Mouse (Mus musculus): ENCODE results near the gene 2810408A11Rik. TPM values are rescaled to one million over a fixed set of nuclear protein-coding genes. Genes with fewer than 3 reads are reported as not detected.
A peak's percentile ranks its signal among the peaks of the same experiment; 100 is the strongest.

The 2810408A11Rik gene
- polyA plus RNA-seq, 1 experiment from 2014 or later = 16.4 TPM

DNA sequence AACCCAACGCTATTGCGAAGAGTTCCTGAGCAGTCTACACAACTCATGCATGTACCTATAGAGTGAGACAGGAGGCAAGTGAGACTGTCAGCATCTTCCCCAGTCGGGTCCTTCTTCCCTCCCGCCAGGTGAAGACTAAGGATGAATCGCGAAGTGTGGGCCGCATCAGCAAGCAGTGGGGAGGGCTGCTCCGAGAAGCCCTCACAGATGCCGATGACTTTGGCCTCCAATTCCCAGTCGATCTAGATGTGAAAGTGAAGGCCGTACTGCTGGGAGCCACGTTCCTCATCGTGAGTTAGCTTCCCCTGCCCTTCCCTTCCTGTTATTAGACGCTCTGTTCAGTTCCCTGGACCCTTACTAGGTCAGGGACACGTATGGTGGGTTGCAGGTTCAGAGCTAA lies 50.9 kb downstream of the 2810408A11Rik start:
- 95% methylated on average over 15 of the region's 15 CpGs for WGBS
- Histone ChIP-seq H3K9ac (replicated peaks; ENCODE audit: low read depth, low read length) (no peak overlapping the region), H3K27me3 (replicated peaks; ENCODE audit: control insufficient read depth, insufficient read depth, low read length) (no peaks in the 10 kb centered on the region), H3K36me3 (ENCODE audit: control insufficient read depth, insufficient read depth) (peaks cover 18% of the 10 kb centered on the region; the same call in 1 of the 2 replicates), H3K4me3 (replicated peaks; ENCODE audit: low read length) (no peak overlapping the region), H3K27ac (ENCODE audit: low read length) (no peak overlapping the region), H3K4me1 (replicated peaks; ENCODE audit: control insufficient read depth, insufficient read depth, low read length) (peaks cover 24% of the 10 kb centered on the region), H3K9me3 (ENCODE audit: control insufficient read depth, low read length) (no peaks in the 10 kb centered on the region), H3K4me2 (ENCODE audit: low read length) (no peak overlapping the region)
- ATAC-seq = no peak

DNA sequence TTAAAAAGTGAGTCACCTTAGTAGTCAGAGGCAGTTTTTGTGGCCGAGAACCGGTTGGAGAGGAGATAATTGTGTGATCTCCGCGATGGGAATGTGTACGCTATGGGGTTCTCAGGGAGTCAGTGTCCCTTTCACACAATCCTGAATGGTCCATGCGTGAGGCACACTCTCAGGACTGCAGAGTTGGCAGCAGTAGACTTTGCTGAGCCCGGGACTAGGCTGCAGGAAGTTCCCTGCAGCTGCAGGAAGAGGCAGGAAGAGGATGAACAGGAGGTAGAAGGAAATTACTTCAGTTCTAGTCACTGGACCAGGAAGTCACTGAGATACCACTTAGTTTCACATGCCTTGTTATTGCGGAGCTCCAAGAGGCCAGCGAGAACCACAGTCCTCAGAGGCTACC lies 51.7 kb downstream of the 2810408A11Rik start:
- no peak overlapping the region for H3K4me3 ChIP-seq (replicated peaks; ENCODE audit: low read length)
- H3K4me2 ChIP-seq (ENCODE audit: low read length) = no peak overlapping the region
- peaks cover 18% of the 10 kb centered on the region; the same call in 1 of the 2 replicates for H3K36me3 ChIP-seq (ENCODE audit: control insufficient read depth, insufficient read depth)
- peaks cover 24% of the 10 kb centered on the region for H3K4me1 ChIP-seq (replicated peaks; ENCODE audit: control insufficient read depth, insufficient read depth, low read length)
- no peak overlapping the region for H3K9ac ChIP-seq (replicated peaks; ENCODE audit: low read depth, low read length)
- H3K9me3 ChIP-seq (ENCODE audit: control insufficient read depth, low read length) = no peaks in the 10 kb centered on the region
- H3K27ac ChIP-seq (ENCODE audit: low read length) = no peak overlapping the region
- no peak for ATAC-seq
- H3K27me3 ChIP-seq (replicated peaks; ENCODE audit: control insufficient read depth, insufficient read depth, low read length) = no peaks in the 10 kb centered on the region
- 91% methylated on average over 9 of the region's 9 CpGs for WGBS

DNA sequence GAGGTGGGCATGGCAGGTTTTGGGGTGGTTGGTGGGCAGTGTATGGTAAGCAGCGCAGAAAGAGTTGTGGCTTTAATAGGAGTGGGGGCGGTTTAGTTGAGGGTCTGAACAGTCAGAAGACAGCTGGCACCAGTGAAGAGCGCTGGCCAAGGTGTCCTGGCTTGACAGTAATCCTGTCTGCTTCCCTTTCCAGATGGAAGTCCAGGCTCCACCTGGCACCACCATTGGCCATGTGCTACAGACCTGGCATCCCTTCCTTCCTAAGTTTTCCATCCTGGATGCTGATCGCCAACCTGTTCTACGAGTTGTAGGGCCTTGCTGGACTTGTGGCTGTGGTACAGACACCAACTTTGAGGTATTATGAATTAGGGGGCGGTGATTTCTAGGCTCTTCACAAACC lies 52.8 kb downstream of the 2810408A11Rik start:
- WGBS = 97% methylated on average over 6 of the region's 6 CpGs
- Histone ChIP-seq H3K9ac (replicated peaks; ENCODE audit: low read depth, low read length) (no peak overlapping the region; the same call in 1 of the 2 replicates), H3K4me3 (replicated peaks; ENCODE audit: low read length) (no peak overlapping the region)

More for the DNA sequence above, 52.8 kb downstream of the 2810408A11Rik start:
- Histone ChIP-seq H3K4me2 (ENCODE audit: low read length) (peak overlapping the region; percentile 53), H3K27ac (ENCODE audit: low read length) (no peak overlapping the region), H3K9me3 (ENCODE audit: control insufficient read depth, low read length) (no peaks in the 10 kb centered on the region), H3K4me1 (replicated peaks; ENCODE audit: control insufficient read depth, insufficient read depth, low read length) (peaks cover 24% of the 10 kb centered on the region), H3K27me3 (replicated peaks; ENCODE audit: control insufficient read depth, insufficient read depth, low read length) (no peaks in the 10 kb centered on the region), H3K36me3 (ENCODE audit: control insufficient read depth, insufficient read depth) (peaks cover 18% of the 10 kb centered on the region; the same call in 1 of the 2 replicates)
- no peak for ATAC-seq

Small RNA genes lying within 50 kb of the gene (microRNA-seq; reads per million reads assigned to microRNA genes)
- not detected for gene Mir6924

Other genes with a start within 250 kb of the 2810408A11Rik start
- gene Sox15, start 245.7 kb downstream of the 2810408A11Rik start, polyA plus RNA-seq (2015; fragmentation: Nextera tagmentation; extraction: Ambion mirVana) = not detected in 2 replicates
- 82.1 and 90.4 TPM in 2 replicates for gene Mpdu1, start 238.3 kb downstream of the 2810408A11Rik start, polyA plus RNA-seq (2015; fragmentation: Nextera tagmentation; extraction: Ambion mirVana)
- 6.4 and 7.8 TPM in 2 replicates for gene Cd68, start 234.8 kb downstream of the 2810408A11Rik start, polyA plus RNA-seq (2015; fragmentation: Nextera tagmentation; extraction: Ambion mirVana)
- 563 and 599 TPM in 2 replicates for gene Eif4a1, start 228.6 kb downstream of the 2810408A11Rik start, polyA plus RNA-seq (2015; fragmentation: Nextera tagmentation; extraction: Ambion mirVana)
- gene Senp3, start 218.9 kb downstream of the 2810408A11Rik start, polyA plus RNA-seq (2015; fragmentation: Nextera tagmentation; extraction: Ambion mirVana) = 97.0 and 115 TPM in 2 replicates
- 0.34 and 0.46 TPM in 2 replicates for gene Tnfsf13, start 215.2 kb downstream of the 2810408A11Rik start, polyA plus RNA-seq (2015; fragmentation: Nextera tagmentation; extraction: Ambion mirVana)
- gene Tnfsf12, start 205.1 kb downstream of the 2810408A11Rik start, polyA plus RNA-seq (2015; fragmentation: Nextera tagmentation; extraction: Ambion mirVana) = 1.1 and 1.2 TPM in 2 replicates
- 0.81 and 1.2 TPM in 2 replicates for gene Tnfsfm13, start 204.9 kb downstream of the 2810408A11Rik start, polyA plus RNA-seq (2015; fragmentation: Nextera tagmentation; extraction: Ambion mirVana)
- gene Polr2a, start 142.3 kb downstream of the 2810408A11Rik start, polyA plus RNA-seq (2015; fragmentation: Nextera tagmentation; extraction: Ambion mirVana) = 16.4 and 18.1 TPM in 2 replicates
- 0.16 and 0.18 TPM in 2 replicates for gene Slc35g3, start 139.0 kb downstream of the 2810408A11Rik start, polyA plus RNA-seq (2015; fragmentation: Nextera tagmentation; extraction: Ambion mirVana)
- 3.3 and 3.6 TPM in 2 replicates for gene Zbtb4, start 135.1 kb downstream of the 2810408A11Rik start, polyA plus RNA-seq (2015; fragmentation: Nextera tagmentation; extraction: Ambion mirVana)
- 1.2 TPM in 2 replicates for gene Chrnb1, start 105.0 kb downstream of the 2810408A11Rik start, polyA plus RNA-seq (2015; fragmentation: Nextera tagmentation; extraction: Ambion mirVana)
- 5.2 and 5.9 TPM in 2 replicates for gene Fgf11, start 99.1 kb downstream of the 2810408A11Rik start, polyA plus RNA-seq (2015; fragmentation: Nextera tagmentation; extraction: Ambion mirVana)
- gene Tmem102, start 95.4 kb downstream of the 2810408A11Rik start, polyA plus RNA-seq (2015; fragmentation: Nextera tagmentation; extraction: Ambion mirVana) = 0.45 and 0.77 TPM in 2 replicates
- gene Gm39566, start 85.7 kb downstream of the 2810408A11Rik start, polyA plus RNA-seq (2015; fragmentation: Nextera tagmentation; extraction: Ambion mirVana) = not detected in 2 replicates
- gene Spem2, start 82.5 kb downstream of the 2810408A11Rik start, polyA plus RNA-seq (2015; fragmentation: Nextera tagmentation; extraction: Ambion mirVana) = not detected in 2 replicates
- gene Spem1, start 78.8 kb downstream of the 2810408A11Rik start, polyA plus RNA-seq (2015; fragmentation: Nextera tagmentation; extraction: Ambion mirVana) = 0.72 and 0.75 TPM in 2 replicates
- 18.7 and 22.8 TPM in 2 replicates for gene Nlgn2, start 63.2 kb downstream of the 2810408A11Rik start, polyA plus RNA-seq (2015; fragmentation: Nextera tagmentation; extraction: Ambion mirVana)
- 254 and 272 TPM in 2 replicates for gene Tmem256, start 62.5 kb downstream of the 2810408A11Rik start, polyA plus RNA-seq (2015; fragmentation: Nextera tagmentation; extraction: Ambion mirVana)
- gene Plscr3, start 54.6 kb downstream of the 2810408A11Rik start, polyA plus RNA-seq (2015; fragmentation: Nextera tagmentation; extraction: Ambion mirVana) = 55.0 and 57.7 TPM in 2 replicates
- 0.29 and 0.39 TPM in 2 replicates for gene Tnk1, start 42.3 kb downstream of the 2810408A11Rik start, polyA plus RNA-seq (2015; fragmentation: Nextera tagmentation; extraction: Ambion mirVana)
- not detected in 2 replicates for gene Tmem95, start 23.0 kb downstream of the 2810408A11Rik start, polyA plus RNA-seq (2015; fragmentation: Nextera tagmentation; extraction: Ambion mirVana)
- gene Kctd11, start 19.6 kb downstream of the 2810408A11Rik start, polyA plus RNA-seq (2015; fragmentation: Nextera tagmentation; extraction: Ambion mirVana) = 1.3 and 1.9 TPM in 2 replicates
- gene Acap1, start 5.4 kb downstream of the 2810408A11Rik start, polyA plus RNA-seq (2015; fragmentation: Nextera tagmentation; extraction: Ambion mirVana) = 0.48 and 0.49 TPM in 2 replicates
- 19.0 and 21.5 TPM in 2 replicates for gene Neurl4, start 85 bp upstream of the 2810408A11Rik start, polyA plus RNA-seq (2015; fragmentation: Nextera tagmentation; extraction: Ambion mirVana)
- 81.2 and 91.8 TPM in 2 replicates for gene Gps2, start 12.9 kb upstream of the 2810408A11Rik start, polyA plus RNA-seq (2015; fragmentation: Nextera tagmentation; extraction: Ambion mirVana)
- 1,142 and 1,181 TPM in 2 replicates for gene Eif5a, start 21.0 kb upstream of the 2810408A11Rik start, polyA plus RNA-seq (2015; fragmentation: Nextera tagmentation; extraction: Ambion mirVana)
- gene Ybx2, start 34.8 kb upstream of the 2810408A11Rik start, polyA plus RNA-seq (2015; fragmentation: Nextera tagmentation; extraction: Ambion mirVana) = 3.3 and 3.4 TPM in 2 replicates
- 6.6 and 6.7 TPM in 2 replicates for gene Slc2a4, start 47.2 kb upstream of the 2810408A11Rik start, polyA plus RNA-seq (2015; fragmentation: Nextera tagmentation; extraction: Ambion mirVana)
- gene Cldn7, start 63.8 kb upstream of the 2810408A11Rik start, polyA plus RNA-seq (2015; fragmentation: Nextera tagmentation; extraction: Ambion mirVana) = 0.84 TPM in 1 of 2 replicates, not detected in the other
- gene Ctdnep1, start 80.2 kb upstream of the 2810408A11Rik start, polyA plus RNA-seq (2015; fragmentation: Nextera tagmentation; extraction: Ambion mirVana) = 19.0 and 24.6 TPM in 2 replicates
- 166 and 167 TPM in 2 replicates for gene Elp5, start 81.5 kb upstream of the 2810408A11Rik start, polyA plus RNA-seq (2015; fragmentation: Nextera tagmentation; extraction: Ambion mirVana)
- 563 and 565 TPM in 2 replicates for gene Gabarap, start 90.2 kb upstream of the 2810408A11Rik start, polyA plus RNA-seq (2015; fragmentation: Nextera tagmentation; extraction: Ambion mirVana)
- gene Phf23, start 94.8 kb upstream of the 2810408A11Rik start, polyA plus RNA-seq (2015; fragmentation: Nextera tagmentation; extraction: Ambion mirVana) = 63.7 and 66.8 TPM in 2 replicates
- 34.6 and 34.7 TPM in 2 replicates for gene Dvl2, start 99.6 kb upstream of the 2810408A11Rik start, polyA plus RNA-seq (2015; fragmentation: Nextera tagmentation; extraction: Ambion mirVana)
- gene Acadvl, start 114.4 kb upstream of the 2810408A11Rik start, polyA plus RNA-seq (2015; fragmentation: Nextera tagmentation; extraction: Ambion mirVana) = 60.2 and 60.6 TPM in 2 replicates
- 25.6 and 32.7 TPM in 2 replicates for gene Dlg4, start 116.0 kb upstream of the 2810408A11Rik start, polyA plus RNA-seq (2015; fragmentation: Nextera tagmentation; extraction: Ambion mirVana)
- gene Asgr1, start 153.1 kb upstream of the 2810408A11Rik start, polyA plus RNA-seq (2015; fragmentation: Nextera tagmentation; extraction: Ambion mirVana) = 1.5 and 2.0 TPM in 2 replicates
- not detected in 2 replicates for gene Asgr2, start 191.7 kb upstream of the 2810408A11Rik start, polyA plus RNA-seq (2015; fragmentation: Nextera tagmentation; extraction: Ambion mirVana)
- gene Mgl2, start 229.3 kb upstream of the 2810408A11Rik start, polyA plus RNA-seq (2015; fragmentation: Nextera tagmentation; extraction: Ambion mirVana) = 0.76 and 1.3 TPM in 2 replicates